Mouse (Mus musculus): ENCODE data around the gene Gdpd4. TPM values are rescaled to one million over a fixed set of nuclear protein-coding genes. Genes with fewer than 3 reads are reported as not detected.

Gdpd4 gene
- polyA plus RNA-seq, 1 experiment from 2014 or later: not detected

DNA sequence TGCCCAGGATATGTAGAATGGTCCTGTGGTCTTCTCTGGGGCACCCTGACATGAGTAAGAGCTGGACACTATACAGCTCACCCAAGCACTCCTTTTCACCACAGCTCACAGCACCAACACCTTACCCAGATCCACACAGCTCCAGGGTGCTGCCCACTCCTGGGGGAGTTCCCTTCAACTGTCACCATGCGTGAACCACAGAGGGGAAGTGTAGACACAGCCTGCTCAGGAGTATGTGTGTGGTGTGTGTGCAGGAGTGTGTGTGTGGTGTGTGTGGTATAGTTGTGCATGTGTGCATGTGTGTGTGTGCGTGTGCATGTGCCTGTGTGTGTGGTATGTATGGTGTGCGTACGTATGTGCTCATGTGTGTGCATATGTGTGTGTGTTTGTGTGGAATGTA, 176.1 kb downstream of the Gdpd4 start:
- 95% methylated on average over 4 of the region's 4 CpGs for WGBS
- no peak overlapping the region for H3K27ac ChIP-seq
- no peak for ATAC-seq (ENCODE audit: low FRiP score, low read depth)
- no peak overlapping the region for H3K4me2 ChIP-seq (replicated peaks)
- H3K4me3 ChIP-seq: no peak overlapping the region
- H3K36me3 ChIP-seq: peaks cover 15% of the 10 kb centered on the region
- H3K4me1 ChIP-seq: no peaks in the 10 kb centered on the region
- no peaks in the 10 kb centered on the region for H3K27me3 ChIP-seq
- H3K9ac ChIP-seq: peak overlapping the region; percentile 8; the same call in 1 of the 2 replicates
- H3K9me3 ChIP-seq: no peaks in the 10 kb centered on the region

DNA sequence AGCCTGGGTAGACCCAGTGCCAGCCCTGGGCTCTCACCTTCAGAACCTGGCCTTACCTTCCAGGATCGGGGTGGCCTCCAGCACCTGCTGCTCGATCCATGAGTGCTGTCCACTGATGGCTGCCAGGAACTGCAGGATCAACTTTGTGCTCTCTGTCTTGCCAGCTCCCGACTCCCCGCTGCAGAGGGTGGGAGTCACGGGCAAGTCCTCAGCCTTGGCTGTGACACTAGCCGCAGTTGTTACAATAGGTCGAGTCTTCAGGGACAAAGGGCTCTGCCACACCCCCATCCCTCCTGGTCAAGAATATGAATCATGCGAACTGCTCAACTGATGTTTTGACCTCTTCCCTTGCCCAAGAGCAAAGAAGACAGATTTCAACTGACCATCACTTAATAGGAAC, 177.8 kb downstream of the Gdpd4 start:
- Histone ChIP-seq H3K9ac (no peak overlapping the region), H3K9me3 (no peaks in the 10 kb centered on the region), H3K4me3 (no peak overlapping the region), H3K4me2 (replicated peaks) (no peak overlapping the region), H3K27ac (no peak overlapping the region), H3K4me1 (peaks cover 4% of the 10 kb centered on the region; the same call in 1 of the 2 replicates), H3K36me3 (peaks cover 15% of the 10 kb centered on the region), H3K27me3 (no peaks in the 10 kb centered on the region)
- no peak for ATAC-seq (ENCODE audit: low FRiP score, low read depth)
- WGBS: 92% methylated on average over 8 of the region's 8 CpGs

Other genes with a start within 250 kb of the Gdpd4 start
- gene Clns1a, start 223.3 kb upstream of the Gdpd4 start, polyA plus RNA-seq (2015; fragmentation: Nextera tagmentation; extraction: Ambion mirVana): 229 and 230 TPM in 2 replicates
- gene Aqp11, start 181.7 kb upstream of the Gdpd4 start, polyA plus RNA-seq (2015; fragmentation: Nextera tagmentation; extraction: Ambion mirVana): 2.7 and 3.8 TPM in 2 replicates
- gene Pak1, start 131.4 kb upstream of the Gdpd4 start, polyA plus RNA-seq (2015; fragmentation: Nextera tagmentation; extraction: Ambion mirVana): 22.5 and 22.8 TPM in 2 replicates
- gene Myo7a, start 199.6 kb downstream of the Gdpd4 start, polyA plus RNA-seq (2015; fragmentation: Nextera tagmentation; extraction: Ambion mirVana): 11.0 and 12.2 TPM in 2 replicates
- gene Omp, start 225.5 kb downstream of the Gdpd4 start, polyA plus RNA-seq (2015; fragmentation: Nextera tagmentation; extraction: Ambion mirVana): 0.25 and 0.37 TPM in 2 replicates

All from limb, embryonic 13.5 days (tissue).